Mouse (Mus musculus) E14TG2a.4 (cell line): ENCODE data around the gene 1110065P20Rik.

Experiments
- H3K27me3 ChIP-seq: 2 replicates; pipeline ENCODE4 v1.6.1; 2014; ENCODE audit warnings: low read length, control low read depth; ENCODE audit not compliant: insufficient read depth
- H3K36me3 ChIP-seq: 2 replicates; pipeline ENCODE4 v1.6.1; 2014; ENCODE audit warnings: low read length, control low read depth; ENCODE audit not compliant: insufficient read depth
- H3K4me1 ChIP-seq: replicated peaks from 2 replicates; pipeline ENCODE4 v1.6.1; 2014; ENCODE audit warnings: low read depth, low read length, control low read depth
- H3K4me3 ChIP-seq: replicated peaks from 2 replicates; pipeline ENCODE4 v1.5.1; 2014; ENCODE audit warnings: mild to moderate bottlenecking, low read length
- H3K9me3 ChIP-seq: 2 replicates; pipeline ENCODE4 v1.6.1; 2014; ENCODE audit warnings: low read length, control low read depth
- CTCF ChIP-seq: conservative IDR thresholded peaks from 2 replicates; pipeline ENCODE4 v1.5.1; 2014; ENCODE audit warnings: low read length
- NANOG ChIP-seq: IDR thresholded peaks from 2 replicates; pipeline ENCODE4 v1.6.1; 2014; ENCODE audit warnings: borderline replicate concordance, low read length, mixed read lengths
- POU5F1 ChIP-seq: IDR thresholded peaks from 2 replicates; pipeline ENCODE4 v1.6.1; 2014; ENCODE audit warnings: low read length, borderline replicate concordance

The 1110065P20Rik gene

DNA sequence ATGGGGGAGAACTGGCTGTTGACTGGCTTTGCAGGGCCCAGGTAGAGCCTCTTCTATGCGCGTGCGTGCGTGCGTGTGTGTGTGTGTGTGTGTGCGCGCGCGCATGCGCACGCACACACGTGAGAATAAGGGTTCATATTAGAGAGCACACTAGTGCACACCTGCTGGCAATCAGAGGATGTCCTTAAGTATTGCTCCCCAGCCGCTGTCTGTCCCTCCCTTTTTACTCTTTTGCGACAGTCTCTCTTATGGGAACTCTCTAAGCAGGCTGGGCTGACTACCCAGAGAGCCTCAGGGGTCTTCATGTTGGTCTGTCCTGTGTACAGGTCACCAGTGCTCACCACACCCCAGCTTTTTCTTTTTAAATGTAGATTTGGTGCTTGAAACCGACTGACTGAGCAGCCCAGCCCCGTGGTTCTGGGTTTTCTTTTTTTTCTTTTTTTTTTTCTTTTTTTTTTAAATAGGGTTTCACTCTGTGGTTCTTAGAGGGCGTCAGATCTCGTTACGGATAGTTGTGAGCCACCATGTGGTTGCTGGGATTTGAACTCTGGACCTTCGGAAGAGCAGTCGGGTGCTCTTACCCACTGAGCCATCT is 25.5 kb downstream of the 1110065P20Rik start:
- H3K4me1 ChIP-seq = peaks cover 63% of the 10 kb centered on the region
- H3K4me3 ChIP-seq = peak overlapping the region; percentile 68
- H3K9me3 ChIP-seq = no peaks in the 10 kb centered on the region
- peaks cover 65% of the 10 kb centered on the region for H3K36me3 ChIP-seq
- TF ChIP-seq POU5F1 = no peak
- no peak for TF ChIP-seq CTCF
- no peak for TF ChIP-seq NANOG
- no peaks in the 10 kb centered on the region for H3K27me3 ChIP-seq

DNA sequence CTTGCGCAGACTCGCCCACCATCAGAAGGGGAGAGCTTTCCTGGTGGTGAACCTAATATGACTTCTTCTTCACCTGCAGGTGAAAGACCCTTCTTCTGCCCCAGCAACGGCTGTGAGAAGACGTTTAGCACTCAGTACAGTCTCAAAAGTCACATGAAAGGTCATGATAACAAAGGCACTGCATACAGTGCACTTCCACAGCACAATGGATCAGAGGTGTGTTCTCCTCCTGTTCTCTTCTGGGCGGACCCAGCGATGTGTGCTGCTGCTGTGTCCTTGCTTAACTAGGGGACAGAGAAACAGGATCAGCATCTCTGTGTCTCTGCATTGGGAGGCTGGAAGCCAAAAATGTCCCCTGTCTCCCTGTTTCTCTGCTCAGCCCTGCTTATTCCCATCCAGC is 26.0 kb downstream of the 1110065P20Rik start:
- H3K4me3 ChIP-seq = peak overlapping the region; percentile 68
- peak; percentile 65 for TF ChIP-seq NANOG
- TF ChIP-seq POU5F1 = no peak
- peaks cover 64% of the 10 kb centered on the region for H3K4me1 ChIP-seq
- H3K36me3 ChIP-seq = peaks cover 66% of the 10 kb centered on the region
- H3K27me3 ChIP-seq = no peaks in the 10 kb centered on the region
- H3K9me3 ChIP-seq = no peaks in the 10 kb centered on the region

DNA sequence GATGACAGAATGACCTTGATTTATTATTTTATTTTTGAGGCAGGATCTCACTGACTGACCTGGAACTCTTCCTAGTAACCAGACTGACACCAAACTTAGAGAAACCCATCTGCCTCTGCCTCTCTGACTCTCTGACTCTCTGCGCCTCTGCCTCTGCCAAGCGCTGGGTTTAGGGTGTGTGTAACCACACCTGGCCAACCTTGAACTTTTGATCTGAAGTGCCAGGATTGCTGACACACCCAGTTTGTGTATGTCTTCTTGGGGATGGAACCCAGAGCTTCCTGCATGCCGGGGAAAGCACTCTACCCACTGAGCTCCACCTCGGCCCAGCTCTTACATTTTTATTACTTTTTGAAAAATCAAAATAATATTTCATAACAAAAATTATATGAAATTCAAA is 32.2 kb downstream of the 1110065P20Rik start:
- H3K36me3 ChIP-seq = peaks cover 66% of the 10 kb centered on the region
- H3K27me3 ChIP-seq = no peaks in the 10 kb centered on the region
- TF ChIP-seq POU5F1 (no peak), NANOG (no peak), CTCF (no peak)
- H3K4me1 ChIP-seq = peaks cover 65% of the 10 kb centered on the region
- H3K9me3 ChIP-seq = no peaks in the 10 kb centered on the region
- no peak overlapping the region for H3K4me3 ChIP-seq

DNA sequence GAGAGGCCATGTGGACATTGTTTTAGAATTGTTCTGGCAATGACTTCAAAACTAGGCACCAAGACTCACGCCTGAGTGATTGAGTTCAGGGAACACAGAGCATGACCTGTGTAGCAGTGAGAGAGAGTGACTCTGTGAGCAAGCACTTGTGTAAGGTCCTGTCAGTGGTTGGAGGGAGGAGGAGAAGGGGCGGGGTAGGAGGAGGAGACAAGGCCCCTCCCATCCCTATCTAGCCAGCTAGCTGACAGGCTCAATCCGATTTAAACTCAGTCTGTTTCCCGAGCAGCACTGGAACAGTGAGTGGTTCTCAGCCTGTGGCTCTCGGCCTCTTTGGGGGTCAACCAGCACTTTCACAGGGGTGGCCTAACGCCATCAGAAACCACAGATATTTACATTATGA is 33.2 kb downstream of the 1110065P20Rik start:
- no peaks in the 10 kb centered on the region for H3K27me3 ChIP-seq
- peaks cover 64% of the 10 kb centered on the region for H3K4me1 ChIP-seq
- no peak for TF ChIP-seq NANOG
- no peak for TF ChIP-seq POU5F1
- no peak for TF ChIP-seq CTCF
- H3K36me3 ChIP-seq = peaks cover 66% of the 10 kb centered on the region
- 0 out of 2 replicates have a peak overlapping the region, but pooled peaks have one; percentile 32 for H3K4me3 ChIP-seq
- H3K9me3 ChIP-seq = no peaks in the 10 kb centered on the region

DNA sequence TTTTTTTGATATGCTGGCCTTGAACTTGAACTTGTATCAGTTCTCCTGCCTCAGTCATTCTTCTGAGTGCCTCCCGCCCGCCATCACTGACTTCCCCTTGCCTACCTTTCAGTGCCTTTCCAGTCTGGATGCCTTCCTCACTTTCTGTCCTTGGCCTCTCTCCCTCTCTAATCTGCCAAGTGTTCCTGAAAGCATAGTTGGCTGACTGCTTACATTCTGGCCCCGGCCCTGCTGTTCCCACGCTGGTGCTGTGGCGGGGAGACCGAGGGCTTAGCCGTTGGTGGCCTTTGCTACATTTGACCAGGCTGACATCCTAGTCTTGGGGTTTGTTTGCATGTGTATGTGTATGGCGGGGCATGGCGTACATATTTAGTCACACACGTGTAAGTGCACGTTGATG is 35.1 kb downstream of the 1110065P20Rik start:
- Histone ChIP-seq H3K27me3 (no peaks in the 10 kb centered on the region), H3K9me3 (no peaks in the 10 kb centered on the region), H3K36me3 (peaks cover 62% of the 10 kb centered on the region), H3K4me3 (peak overlapping the region; percentile 43), H3K4me1 (peaks cover 71% of the 10 kb centered on the region)
- TF ChIP-seq CTCF (no peak), NANOG (no peak), POU5F1 (no peak)

DNA sequence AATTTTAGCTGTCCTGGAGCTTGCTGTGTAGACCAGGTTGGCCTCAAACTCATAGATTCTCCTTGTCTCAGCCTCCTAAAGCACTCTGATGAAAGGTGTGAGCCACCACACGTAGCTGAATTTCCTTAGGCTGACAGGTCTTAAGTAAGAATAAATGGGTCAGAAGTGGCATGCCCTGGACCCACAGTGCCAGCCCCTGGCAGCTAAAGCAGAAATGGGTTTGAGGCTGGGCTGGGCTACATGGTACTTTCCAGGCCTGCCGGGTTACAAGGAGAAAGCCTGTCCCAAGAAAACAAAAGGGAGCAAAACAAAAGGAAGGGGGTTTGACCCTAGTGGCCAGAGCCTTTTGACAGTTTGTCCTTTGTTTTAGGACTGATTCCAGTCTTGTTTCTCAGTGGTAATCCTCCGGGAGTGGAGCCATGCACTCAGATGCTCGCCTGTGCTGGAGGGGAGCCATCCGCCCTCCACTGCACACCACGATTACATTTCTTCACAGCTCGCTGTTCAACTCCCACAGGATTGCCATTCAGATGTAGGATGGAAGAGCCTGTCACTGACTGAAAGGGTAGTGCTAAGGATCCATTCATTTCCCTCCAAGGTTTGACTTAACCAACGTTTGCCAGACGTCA is 39.5 kb downstream of the 1110065P20Rik start:
- H3K4me1 ChIP-seq = peaks cover 76% of the 10 kb centered on the region
- H3K36me3 ChIP-seq = peaks cover 75% of the 10 kb centered on the region
- no peak for TF ChIP-seq POU5F1
- no peak for TF ChIP-seq CTCF
- no peak for TF ChIP-seq NANOG
- no peaks in the 10 kb centered on the region for H3K9me3 ChIP-seq
- no peak overlapping the region for H3K4me3 ChIP-seq
- no peaks in the 10 kb centered on the region for H3K27me3 ChIP-seq

DNA sequence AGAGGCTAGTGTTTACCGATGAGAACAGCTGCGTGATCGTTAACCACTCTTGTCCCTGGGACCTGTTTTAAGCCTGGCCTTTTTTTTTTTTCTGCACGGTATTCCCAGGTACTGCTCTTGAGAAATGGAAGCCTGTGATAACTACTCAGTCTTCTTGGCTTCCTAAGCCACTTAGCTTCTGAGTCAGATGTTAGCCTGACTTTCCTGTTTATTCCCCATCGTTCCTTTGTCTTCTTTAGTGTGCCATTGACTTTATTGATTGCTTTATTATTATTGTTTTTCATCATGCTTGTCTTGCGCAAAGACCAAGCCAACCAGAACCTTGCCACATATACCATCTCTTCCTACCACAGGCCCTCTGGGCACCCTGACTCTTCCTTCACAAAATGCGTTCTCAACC is 40.9 kb downstream of the 1110065P20Rik start:
- TF ChIP-seq NANOG (no peak), CTCF (no peak), POU5F1 (no peak)
- Histone ChIP-seq H3K4me1 (peaks cover 72% of the 10 kb centered on the region), H3K27me3 (no peaks in the 10 kb centered on the region), H3K4me3 (no peak overlapping the region), H3K36me3 (peaks cover 77% of the 10 kb centered on the region), H3K9me3 (no peaks in the 10 kb centered on the region)

DNA sequence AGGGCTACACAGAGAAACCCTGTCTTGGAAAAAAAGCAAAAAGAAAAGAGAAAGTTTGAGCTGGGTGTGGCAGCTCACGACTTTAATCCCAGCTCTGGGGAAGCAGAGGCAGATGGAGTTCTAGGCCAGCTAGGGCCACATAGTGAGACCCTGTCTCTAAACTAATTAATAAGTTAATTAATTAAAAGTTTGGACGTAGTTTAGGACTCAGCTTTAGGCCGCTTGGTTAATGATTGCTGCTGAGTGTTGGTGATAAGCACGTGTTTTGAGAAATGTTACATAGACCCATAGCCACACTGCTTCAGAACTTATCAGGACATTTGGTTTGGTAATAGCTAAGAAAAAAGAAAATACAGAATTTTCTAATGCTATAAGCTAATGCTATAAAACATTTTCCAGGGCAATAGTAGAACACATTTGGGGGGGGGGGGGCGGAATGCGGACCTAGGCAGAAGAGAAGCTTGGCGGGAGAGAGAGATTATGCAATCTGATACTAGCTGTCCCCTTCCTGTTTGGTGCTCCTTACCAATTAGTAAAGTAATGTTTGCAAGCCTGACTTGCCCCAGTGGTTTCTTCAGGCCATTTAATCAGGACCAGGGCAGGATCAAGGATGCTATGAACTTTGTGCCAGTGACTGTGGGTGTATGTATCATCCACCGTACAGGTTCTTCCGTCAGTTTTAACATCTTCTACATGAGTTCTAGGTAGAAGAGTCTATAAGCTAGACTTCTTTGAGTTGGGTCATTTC is 41.7 kb downstream of the 1110065P20Rik start:
- Histone ChIP-seq H3K27me3 (no peaks in the 10 kb centered on the region), H3K9me3 (no peaks in the 10 kb centered on the region), H3K4me1 (peaks cover 74% of the 10 kb centered on the region), H3K36me3 (peaks cover 81% of the 10 kb centered on the region), H3K4me3 (no peak overlapping the region)
- no peak for TF ChIP-seq CTCF
- no peak for TF ChIP-seq POU5F1
- TF ChIP-seq NANOG = no peak
